Mouse (Mus musculus): ENCODE data around the gene Tbkbp1.
A peak's percentile ranks its signal among the peaks of the same experiment; 100 is the strongest.
"Not testable (repeated sequence)": the region's sequence is repeated elsewhere in the genome, so short reads cannot be mapped to it uniquely, and the experiment has no call there.

Tbkbp1 gene

DNA sequence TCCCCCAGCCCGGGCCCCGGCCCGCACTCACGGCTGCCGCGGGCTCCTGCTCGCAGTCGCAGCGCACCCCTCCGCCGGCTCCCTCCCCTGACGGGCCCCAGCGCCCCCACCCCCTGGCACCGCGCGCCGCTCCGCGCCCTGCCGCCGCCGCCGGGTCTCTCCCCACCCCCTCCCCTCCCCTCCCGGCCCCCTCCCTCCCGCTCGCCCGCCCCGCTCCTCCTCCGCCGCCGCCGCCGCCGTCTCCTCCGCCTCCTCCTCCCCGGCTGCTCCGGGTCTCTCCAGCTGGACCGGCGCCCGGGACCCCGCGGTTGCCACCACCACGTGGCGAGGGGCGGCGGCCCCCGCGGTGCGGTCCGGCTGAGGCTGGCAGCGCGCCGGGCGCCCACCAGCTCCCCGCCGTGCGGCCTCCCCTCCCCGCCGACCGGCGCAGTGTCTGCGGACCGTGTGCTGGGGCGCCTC, at the start of gene Tbkbp1:
Tbkbp1 (minus strand) TSS at position 153 of the 459 bp plus-strand sequence.
- DNase-seq (ENCODE audit: low spot score in 2 of 2), result peak in 1 of 2 experiments; percentile 46

DNA sequence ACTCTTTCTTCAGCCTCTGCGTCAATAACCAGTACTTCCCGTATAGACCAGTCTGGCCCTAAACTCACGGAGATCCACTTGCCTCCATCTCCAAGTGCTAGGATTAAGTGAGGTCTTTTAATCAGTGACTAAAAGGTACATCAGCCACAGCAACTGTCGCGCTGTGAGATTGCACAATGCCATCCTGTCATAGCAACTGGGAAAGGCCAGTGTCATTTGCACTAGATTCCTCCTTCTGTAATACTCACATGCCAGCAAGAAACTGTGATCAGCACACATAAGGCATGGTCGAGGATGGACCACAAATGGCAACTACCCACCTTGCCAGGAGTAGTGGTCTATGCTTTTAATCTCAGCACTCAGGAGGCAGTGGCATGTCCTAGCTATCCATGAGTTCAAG, 48.2 kb upstream of the Tbkbp1 start:
- DNase-seq (ENCODE audit: low spot score in 2 of 2), result no peak

DNA sequence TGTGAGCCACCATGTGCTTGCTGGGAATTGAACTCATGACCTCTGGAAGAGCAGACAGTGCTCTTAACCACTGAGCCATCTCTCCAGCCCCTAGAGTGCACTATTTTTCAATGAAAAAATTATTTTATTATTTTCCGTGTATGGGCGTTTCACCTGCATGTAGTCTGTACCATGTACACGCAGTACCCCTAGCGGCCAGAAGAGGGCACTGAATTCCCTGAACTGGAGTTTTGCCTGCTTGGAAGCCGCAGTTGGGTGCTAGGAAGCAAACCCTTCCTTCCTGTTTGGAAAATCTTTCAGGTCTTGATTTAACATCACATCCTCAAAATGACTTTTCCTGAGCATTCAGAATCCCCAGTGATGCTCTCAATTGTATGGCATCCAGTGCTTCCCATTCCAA, 47.3 kb upstream of the Tbkbp1 start:
- DNase-seq (ENCODE audit: low spot score in 2 of 2), result peak in 1 of 2 experiments; percentile 23

DNA sequence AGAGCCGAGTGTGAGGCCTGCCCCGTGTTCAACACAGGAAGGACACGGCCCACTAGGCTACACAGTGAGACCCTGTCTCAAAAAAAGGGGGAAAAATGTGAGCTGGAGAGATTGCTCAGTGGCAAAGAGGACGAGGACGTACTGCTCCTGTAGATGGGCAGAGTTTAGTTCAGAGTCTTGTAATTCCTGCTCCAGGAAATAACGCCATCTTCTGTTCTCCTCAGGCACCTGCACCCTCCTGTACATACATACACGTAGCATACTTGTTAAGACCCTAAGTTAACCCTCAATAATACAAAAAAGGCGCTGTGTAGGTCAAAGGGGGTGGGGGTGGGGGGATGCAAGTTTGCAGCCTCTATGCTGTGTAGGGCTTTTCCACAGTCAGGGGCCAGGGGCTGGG, 45.7 kb upstream of the Tbkbp1 start:
- no peak for DNase-seq (ENCODE audit: low spot score in 2 of 2)

DNA sequence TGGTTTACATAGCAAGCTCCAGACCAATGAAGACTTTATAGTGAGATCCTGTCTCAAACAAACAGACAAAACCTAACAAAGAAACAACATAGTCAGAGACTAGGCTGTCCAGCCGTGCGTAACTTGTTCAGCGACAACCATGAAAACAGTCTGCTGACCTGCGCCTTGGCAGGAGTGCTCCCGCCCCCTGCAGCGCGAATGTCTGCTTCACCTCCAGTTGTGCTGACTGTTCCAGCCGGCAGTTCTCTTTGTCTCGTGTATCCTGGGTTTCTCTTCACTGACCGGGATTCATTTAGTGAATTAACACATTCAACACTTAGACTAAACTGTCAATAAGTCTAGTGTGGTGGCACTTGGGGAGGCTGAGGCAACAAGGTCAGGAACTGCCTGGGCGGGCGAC, 45.2 kb upstream of the Tbkbp1 start:
- no peak for DNase-seq (ENCODE audit: low spot score in 2 of 2)

DNA sequence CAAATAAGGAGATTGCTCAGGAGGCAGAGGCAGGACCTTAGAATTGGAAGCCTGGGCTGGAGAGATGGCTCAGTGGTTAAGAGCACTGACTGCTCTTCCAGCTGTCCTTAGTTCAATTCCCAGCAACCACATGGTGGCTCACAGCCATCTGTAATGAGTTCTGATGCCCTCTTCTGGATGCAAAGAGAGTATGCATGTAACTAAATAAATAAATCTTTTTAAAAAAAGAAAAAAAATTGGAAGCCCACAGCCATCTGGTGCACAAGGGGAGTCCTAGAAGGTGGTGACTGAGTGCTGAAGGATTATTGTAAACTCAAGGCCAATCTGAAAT, 41.3 kb upstream of the Tbkbp1 start:
- no peak for DNase-seq (ENCODE audit: low spot score in 2 of 2)

DNA sequence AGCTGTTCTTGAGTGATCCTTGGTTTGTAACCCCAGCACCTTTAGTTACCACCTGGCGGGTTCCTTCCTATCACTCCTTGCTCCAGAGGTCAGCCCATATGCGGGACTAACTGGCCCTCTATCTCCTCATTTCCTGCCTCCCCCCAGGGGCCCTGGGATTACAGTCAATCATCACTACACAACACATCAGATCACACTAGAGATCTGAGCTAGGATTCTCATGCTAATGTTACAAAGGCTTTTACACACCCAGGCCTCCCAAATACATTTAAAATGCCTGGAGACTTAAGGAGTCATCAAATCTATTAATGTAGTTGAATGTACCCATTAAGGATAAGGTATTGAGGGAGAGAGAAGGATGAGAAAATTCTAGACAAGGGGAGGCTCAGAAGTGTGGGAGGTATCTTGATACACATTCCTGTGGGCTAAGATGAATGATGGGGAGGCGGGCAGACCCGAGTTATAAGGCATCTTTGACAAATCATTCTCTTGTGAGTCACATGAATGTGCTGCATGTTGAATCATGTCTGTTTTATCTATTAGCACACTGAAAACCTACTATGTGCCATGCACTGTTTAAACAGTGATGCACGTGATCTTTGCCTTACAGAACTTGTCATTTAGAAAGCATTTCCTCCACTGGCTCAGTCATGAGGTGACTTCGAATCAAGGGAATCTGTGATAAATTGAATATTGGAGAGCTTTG, 40.8 kb upstream of the Tbkbp1 start:
- no peak for DNase-seq (ENCODE audit: low spot score in 2 of 2)

DNA sequence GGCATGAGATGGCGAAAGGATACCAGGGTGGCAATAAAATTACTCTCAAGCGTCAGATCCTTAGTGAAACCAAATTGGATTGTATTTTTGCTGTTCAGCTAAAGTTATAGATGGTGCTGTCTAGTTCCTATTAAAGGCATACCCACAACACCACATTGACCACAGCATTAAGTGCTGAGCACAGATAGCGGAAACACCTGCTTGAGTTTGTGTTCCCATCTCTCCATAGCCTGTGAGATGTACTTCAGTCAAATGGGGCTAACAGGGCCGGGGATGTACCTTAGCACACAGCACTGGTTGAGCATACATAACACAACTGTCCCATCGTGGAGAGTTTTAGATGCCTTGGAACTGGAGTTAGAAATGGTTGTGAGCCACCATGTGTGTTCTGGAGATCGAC, 39.7 kb upstream of the Tbkbp1 start:
- no peak for DNase-seq (ENCODE audit: low spot score in 2 of 2)

DNA sequence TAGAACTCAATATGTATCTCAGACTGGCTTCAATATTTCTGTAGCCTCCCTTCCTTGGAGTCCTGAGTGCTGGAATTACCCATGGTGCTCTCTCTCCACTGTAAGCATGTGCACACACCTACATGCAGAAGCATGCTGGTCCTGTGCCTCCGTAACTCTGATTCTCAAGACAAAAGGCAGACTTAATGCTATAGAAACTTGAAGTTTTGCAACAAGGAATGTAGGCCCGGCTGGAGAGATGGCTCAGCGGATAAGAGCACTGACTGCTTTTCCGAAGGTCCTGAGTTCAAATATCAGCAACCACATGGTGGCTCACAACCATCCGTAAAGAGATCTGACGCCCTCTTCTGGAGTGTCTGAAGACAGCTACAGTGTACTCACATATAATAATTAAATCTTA, 38.4 kb upstream of the Tbkbp1 start:
- DNase-seq (ENCODE audit: low spot score in 2 of 2), result not testable (repeated sequence)

DNA sequence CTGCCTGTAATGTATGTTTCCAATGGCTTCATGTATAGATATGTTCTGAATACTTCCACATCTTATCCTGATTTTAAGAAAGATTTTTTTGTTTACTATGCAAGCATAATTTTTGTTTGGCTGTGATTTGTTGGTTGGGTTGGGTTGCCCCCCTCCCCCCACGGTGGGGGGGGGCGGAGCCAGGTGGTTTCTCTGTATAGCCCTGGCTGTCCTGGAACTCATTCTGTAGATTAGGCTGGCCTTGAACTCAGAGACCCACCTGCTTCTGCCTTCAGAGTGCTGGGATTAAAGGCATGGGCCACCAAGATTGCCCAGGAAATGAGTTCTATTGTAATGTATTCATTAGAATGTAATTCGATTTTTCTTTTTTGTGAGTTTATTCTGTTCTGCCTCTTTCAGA, 37.9 kb upstream of the Tbkbp1 start:
- no peak for DNase-seq (ENCODE audit: low spot score in 2 of 2)

DNA sequence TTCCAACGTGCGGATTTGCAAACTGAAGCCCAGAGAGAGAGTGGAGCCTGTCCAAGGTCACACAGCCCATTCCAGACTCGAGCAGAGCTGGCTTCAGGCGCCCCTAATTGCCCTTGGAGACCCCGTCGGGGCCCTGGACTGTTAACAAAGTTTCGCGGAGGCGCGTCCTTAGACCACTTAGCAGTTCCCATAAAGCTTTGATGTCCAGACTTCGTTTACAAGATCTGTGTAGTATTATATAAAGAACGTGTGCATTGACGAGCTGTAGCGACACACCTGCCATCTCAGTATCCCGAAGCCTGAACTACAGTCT, 37.3 kb upstream of the Tbkbp1 start:
- no peak for DNase-seq (ENCODE audit: low spot score in 2 of 2)

DNA sequence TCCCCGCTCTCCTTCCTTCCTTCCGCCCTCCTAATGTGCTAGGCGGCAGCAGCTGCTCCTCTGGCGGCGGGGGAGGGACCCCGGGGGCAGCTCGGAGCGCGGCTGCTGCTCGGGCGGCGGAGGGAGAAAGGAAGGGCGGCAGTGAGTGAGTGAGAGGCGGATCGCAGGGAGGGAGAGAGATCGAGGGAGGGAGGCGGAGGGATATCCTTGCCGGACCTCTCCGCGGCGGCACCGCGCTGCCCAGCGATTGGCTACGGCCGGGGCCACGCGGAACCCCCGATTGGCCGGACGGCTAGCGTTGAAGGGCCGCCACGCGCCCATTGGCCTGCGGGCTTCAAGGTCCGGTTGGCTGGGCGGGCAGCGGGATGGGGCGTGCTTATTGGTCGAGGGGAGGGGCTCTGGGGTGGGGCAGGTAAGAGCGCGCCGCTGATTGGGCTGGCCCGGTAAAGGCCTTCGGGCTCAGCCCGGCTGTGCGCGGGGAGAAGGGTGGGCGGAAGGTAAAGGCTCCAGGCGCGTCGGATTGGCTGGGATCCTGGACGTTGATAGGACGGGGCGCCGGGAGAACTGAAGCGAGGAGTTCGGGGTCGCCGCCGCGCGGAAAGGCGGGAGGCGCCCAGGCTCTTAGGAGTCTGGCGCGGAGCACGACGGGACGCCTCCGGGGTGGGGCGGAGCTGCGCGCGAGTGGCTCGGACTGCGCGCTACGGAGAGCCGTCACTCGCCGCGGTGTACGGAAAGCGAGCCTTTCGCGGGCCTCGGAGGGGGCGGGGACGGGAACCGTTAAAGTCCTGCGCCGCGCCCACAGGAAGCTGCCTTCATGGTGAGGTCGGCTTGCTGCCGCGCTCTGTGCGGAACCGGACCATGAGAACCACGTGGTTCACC, 36.7 kb upstream of the Tbkbp1 start, which contains the start of gene Kpnb1:
Kpnb1 (minus strand) TSS at position 118 of the 879 bp plus-strand sequence.
- peak; percentile 98 to 99 for DNase-seq (ENCODE audit: low spot score in 2 of 2)

DNA sequence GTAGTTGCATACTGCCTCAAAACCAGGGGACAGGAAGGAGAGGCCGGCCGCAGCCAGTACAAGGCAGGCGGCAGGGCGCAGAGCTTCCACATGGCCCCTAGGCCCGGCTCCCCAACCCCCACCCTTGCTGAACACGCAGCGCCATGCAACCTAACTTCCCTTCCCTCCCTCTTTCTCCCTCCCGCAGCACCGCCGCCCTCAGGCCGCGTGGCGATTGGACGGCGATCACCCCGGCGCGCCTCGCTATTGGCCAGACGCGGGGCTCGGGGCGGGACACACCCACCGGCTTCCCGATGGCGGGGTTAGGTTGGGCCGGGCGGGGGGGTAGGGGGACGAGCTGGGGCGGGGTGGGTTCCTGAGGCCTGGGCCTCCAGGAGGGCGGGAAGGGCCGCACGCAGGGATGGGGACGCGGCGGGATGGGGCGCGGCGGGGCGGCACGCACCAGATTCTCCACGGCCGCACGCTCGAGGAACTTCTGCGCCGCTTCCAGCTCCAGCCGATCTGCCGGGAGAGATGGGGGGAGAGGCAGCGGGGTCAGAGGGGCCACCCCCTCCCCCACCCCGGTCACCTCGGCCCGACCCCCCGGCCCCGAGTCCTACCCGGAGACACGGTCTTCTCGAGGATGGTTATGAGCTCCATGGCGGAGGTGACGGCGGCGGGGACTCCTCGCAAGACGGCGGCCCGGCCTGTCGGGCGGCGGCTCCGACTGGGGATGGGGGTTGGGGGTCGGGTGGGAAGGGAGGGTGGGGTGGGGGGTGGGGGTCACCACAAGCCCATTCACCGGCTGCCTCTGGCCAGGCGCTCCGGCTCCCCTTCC, 35.9 kb upstream of the Tbkbp1 start:
- peak; percentile 93 to 96 for DNase-seq (ENCODE audit: low spot score in 2 of 2)

DNA sequence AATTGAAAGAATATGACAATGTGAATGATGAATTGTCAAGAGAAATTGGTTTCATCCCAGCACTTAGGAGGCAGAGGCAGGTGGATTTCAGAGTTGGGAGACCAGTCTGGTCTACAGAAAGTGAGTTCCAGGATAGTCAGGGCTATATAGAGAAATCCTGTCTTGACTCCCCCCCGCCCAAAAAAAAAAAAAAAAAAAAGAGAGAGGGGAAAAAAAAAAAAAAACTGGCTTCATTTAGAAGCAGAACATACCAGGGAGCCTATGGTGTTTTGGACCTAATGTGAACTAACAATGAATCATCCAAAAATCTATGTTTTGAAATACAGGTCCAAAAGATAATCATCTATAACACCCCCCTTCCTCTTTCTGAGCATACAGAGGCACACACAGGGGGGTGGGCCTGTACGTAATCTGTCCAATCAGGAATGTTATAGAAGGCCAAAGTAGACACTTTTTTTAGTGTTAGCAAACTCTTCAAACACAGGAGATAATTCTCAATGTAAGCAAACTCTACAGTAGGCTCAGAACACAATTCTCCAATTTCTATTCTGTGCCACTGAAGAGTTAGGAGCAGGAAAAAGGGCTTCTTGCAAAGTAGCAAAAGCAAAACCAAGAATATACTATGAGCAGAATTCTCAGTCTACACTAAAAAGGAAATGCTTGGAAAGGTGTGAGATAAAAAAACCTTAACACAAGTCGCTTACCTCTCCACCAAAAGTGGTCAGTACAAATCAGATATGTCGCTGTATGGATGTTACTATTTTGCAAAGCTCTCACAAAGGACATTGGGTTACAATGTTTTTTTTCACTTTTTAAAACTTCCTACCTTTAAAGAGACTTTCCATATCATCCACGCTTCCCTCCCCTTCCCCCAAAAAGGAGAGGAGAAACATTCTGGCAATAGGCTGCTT, 34.7 kb upstream of the Tbkbp1 start:
- DNase-seq (ENCODE audit: low spot score in 2 of 2), result no peak

DNA sequence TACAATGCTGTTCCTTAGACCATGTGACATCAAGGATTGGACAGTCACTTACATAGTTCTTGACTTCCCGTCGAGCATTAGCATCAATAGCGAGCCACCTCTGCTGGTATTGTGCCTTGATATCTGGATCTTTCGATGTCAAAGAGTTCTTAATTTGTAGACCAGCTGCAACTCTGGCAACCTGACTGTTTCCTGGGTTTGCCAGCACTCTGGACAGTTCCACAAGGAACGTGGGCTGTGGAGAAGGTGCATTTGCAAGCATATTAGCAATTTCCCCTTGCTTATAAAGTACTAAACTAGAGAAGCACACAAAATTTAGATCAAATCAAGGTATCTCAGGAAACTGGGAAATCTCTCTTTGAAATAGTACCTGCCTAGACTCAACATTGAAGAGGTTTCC, 33.6 kb upstream of the Tbkbp1 start:
- no peak for DNase-seq (ENCODE audit: low spot score in 2 of 2)

DNA sequence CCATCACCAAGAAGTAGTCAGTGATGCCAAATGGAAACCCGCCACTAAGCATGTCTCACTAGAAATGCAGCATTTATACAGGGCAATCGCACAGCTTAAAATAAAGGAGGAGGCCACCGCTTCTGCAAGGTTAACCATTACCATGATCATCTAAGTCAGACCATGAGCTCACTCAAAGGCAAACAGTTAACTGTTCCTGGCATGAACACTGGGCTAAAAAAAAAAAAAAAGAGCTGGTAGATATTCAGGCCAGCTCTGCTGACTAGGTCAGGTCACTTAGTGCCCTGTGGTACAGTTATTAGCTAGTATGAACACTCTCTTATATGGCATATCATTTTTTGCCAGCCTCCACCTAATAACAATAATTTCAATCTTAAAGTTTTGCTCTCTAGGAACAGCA, 31.2 kb upstream of the Tbkbp1 start:
- no peak for DNase-seq (ENCODE audit: low spot score in 2 of 2)

DNA sequence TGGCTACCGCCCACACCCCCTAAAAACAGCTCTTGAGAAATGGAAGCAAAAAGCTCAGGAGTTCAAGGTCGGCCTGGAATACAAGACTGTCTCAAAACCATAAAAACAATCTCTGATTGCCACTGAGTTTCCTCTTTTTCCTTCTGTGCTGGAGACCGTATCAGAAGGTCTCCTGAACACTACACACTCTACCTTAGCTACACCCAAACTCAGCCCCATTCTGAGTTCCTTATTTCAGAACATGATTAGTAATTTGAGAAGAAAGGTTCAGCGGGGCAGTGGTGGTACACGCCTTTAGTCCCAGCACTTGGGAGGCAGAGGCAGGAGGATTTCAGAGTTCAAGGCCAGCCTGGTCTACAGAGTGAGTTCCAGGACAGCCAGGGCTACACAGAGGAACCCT, 29.8 kb upstream of the Tbkbp1 start:
- DNase-seq (ENCODE audit: low spot score in 2 of 2), result no peak

DNA sequence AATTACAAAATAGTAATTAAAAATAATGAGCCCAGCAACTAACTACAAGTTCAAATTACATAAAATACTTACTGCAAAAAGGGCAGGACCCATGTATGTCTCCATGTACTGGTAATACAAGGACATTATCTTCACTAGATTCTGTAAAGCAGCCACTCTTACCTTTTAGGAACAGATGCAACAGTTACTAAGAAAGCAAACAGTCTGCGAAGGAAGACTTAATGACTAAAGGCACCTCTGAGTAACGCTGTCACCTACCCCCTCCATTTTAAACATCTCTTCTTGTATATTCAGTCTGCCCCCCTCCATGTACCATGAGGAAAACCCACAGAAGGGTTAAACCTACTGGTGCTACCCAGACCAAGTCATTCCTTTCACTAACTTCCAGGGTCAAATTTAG, 26.9 kb upstream of the Tbkbp1 start:
- no peak for DNase-seq (ENCODE audit: low spot score in 2 of 2)

DNA sequence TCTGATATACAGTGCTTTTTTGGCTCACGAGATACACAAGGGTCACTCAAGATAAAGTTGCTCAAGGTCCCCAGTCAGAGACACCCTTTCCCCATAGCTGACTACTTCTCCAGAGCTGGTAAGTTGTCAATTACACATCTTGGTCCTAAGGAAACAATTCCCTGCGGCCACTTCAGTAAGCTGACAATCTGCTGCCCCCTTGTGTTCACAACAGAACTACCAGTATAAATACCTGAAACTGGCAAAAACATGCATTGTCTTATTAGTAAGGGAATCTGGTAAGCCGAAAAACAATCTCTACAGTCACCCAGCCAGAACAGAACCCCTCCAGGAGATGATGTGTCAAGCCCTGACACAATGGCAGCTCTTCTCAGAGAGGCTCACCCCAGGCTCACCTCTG, 25.6 kb upstream of the Tbkbp1 start:
- no peak for DNase-seq (ENCODE audit: low spot score in 2 of 2)

DNA sequence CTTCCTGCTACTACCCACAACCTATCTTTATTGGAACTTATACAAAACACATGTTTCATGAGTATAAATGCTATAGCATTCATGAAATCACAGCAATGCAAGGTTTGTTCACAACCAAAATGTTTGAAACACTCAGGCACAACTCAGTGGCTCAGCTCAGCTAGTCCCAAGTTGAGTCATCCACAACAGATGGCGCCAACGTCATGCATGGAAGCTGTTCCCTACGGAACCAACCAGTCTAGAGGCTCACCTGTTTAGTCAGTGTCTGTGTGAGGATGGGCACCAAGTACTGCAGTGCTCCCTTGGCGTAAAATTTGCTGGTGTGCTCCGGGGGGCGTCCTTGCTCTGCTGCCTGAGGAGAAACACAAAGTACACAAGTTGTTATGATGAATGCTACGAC, 24.2 kb upstream of the Tbkbp1 start:
- DNase-seq (ENCODE audit: low spot score in 2 of 2), result no peak

DNA sequence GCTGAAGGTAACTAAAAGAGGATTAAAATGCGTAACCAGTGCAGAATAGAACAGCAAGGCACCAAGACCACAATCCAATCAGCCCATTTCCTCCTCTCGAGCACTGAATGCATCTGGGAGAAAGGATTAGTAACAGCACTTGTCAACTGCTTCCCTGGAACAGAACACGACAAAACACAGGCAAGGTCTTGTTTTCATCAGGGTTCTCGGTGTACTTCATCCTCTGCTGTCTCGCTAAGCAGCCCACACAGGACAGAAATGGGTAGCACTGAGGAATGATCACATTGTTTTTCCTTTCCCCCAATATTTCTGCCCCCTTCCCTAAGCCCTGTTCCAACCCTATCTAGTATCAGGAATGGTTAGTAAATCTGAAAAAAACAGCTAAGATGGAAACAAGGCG, 9.0 kb upstream of the Tbkbp1 start:
- DNase-seq (ENCODE audit: low spot score in 2 of 2), result no peak

Data from frontal cortex, postnatal 14 days (tissue).